Mouse (Mus musculus): Measurements from ENCODE around the gene Ces1g.

The Ces1g gene

GRCm38 (mm10) chr8:93337207-93337606 is at the start of gene Ces1g:
Gene Ces1g (minus strand): TSS chr8:93337308.
- no peak for DNase-seq (ENCODE audit: low spot score in 2 of 2)

- no peak for DNase-seq (ENCODE audit: low spot score in 2 of 2)
Observed at GRCm38 (mm10) chr8:93379625-93380024, 42.5 kb upstream of the Ces1g start, which contains the start of gene Ces1h. Gene Ces1h (minus strand): TSS chr8:93379725.

- no peak for DNase-seq (ENCODE audit: low spot score in 2 of 2)
Observed at GRCm38 (mm10) chr8:93369481-93369880, 32.4 kb upstream of the Ces1g start.

- DNase-seq (ENCODE audit: low spot score in 2 of 2), result no peak
Observed at GRCm38 (mm10) chr8:93360113-93360512, 23.0 kb upstream of the Ces1g start.

- DNase-seq (ENCODE audit: low spot score in 2 of 2), result no peak
Observed at GRCm38 (mm10) chr8:93339531-93339930, 2.4 kb upstream of the Ces1g start.

- DNase-seq (ENCODE audit: low spot score in 2 of 2), result no peak
Observed at GRCm38 (mm10) chr8:93332703-93333102, 4.4 kb downstream of the Ces1g start.

GRCm38 (mm10) chr8:93331151-93331550 is 6.0 kb downstream of the Ces1g start:
- no peak for DNase-seq (ENCODE audit: low spot score in 2 of 2)

- DNase-seq (ENCODE audit: low spot score in 2 of 2), result no peak
Observed at GRCm38 (mm10) chr8:93325123-93325522, 12.0 kb downstream of the Ces1g start.

GRCm38 (mm10) chr8:93317031-93317430 is 20.1 kb downstream of the Ces1g start:
- DNase-seq (ENCODE audit: low spot score in 2 of 2), result no peak

- DNase-seq (ENCODE audit: low spot score in 2 of 2), result no peak
Observed at GRCm38 (mm10) chr8:93315557-93315956, 21.6 kb downstream of the Ces1g start.

- no peak for DNase-seq (ENCODE audit: low spot score in 2 of 2)
Observed at GRCm38 (mm10) chr8:93283896-93284295, 53.2 kb downstream of the Ces1g start.

- DNase-seq (ENCODE audit: low spot score in 2 of 2), result no peak
Observed at GRCm38 (mm10) chr8:93282349-93282748, 54.8 kb downstream of the Ces1g start.

GRCm38 (mm10) chr8:93279556-93279955 is 57.6 kb downstream of the Ces1g start, which contains the start of gene Ces1f:
Gene Ces1f (minus strand): TSS chr8:93279747.
- DNase-seq (ENCODE audit: low spot score in 2 of 2), result no peak

GRCm38 (mm10) chr8:93278176-93278805 is 58.8 kb downstream of the Ces1g start:
- no peak for DNase-seq (ENCODE audit: low spot score in 2 of 2)

GRCm38 (mm10) chr8:93274609-93275008 is 62.5 kb downstream of the Ces1g start:
- no peak for DNase-seq (ENCODE audit: low spot score in 2 of 2)

- DNase-seq (ENCODE audit: low spot score in 2 of 2), result no peak
Observed at GRCm38 (mm10) chr8:93273321-93273720, 63.8 kb downstream of the Ces1g start.

- DNase-seq (ENCODE audit: low spot score in 2 of 2), result no peak
Observed at GRCm38 (mm10) chr8:93272686-93273085, 64.4 kb downstream of the Ces1g start.

- DNase-seq (ENCODE audit: low spot score in 2 of 2), result no peak
Observed at GRCm38 (mm10) chr8:93261436-93261835, 75.7 kb downstream of the Ces1g start.

GRCm38 (mm10) chr8:93252400-93252925 is 84.6 kb downstream of the Ces1g start:
- no peak for DNase-seq (ENCODE audit: low spot score in 2 of 2)

Data from frontal cortex, postnatal 10 days (tissue).